Mouse (Mus musculus) CD4-positive helper T cell, adult 2 months (primary cell): Measurements from ENCODE around the gene Mbnl2.
"Not testable (repeated sequence)": the region's sequence is repeated elsewhere in the genome, so short reads cannot be mapped to it uniquely, and the experiment has no call there.

ENCODE experiments used
- DNase-seq: peaks from one replicate; pipeline ENCODE4 v3.0.0-alpha.2; 2012; ENCODE audit warnings: low read depth, missing footprints, low spot score

Gene Mbnl2

GRCm38 (mm10) chr14:120355742-120356440, 80.4 kb downstream of the Mbnl2 start:
- DNase-seq, result no peak

- no peak for DNase-seq
These were observed 82.0 kb downstream of the Mbnl2 start for GRCm38 (mm10) chr14:120357321-120358070.

GRCm38 (mm10) chr14:120359608-120360007, 84.1 kb downstream of the Mbnl2 start:
- not testable (repeated sequence) for DNase-seq

GRCm38 (mm10) chr14:120361121-120361520, 85.7 kb downstream of the Mbnl2 start:
- no peak for DNase-seq

- no peak for DNase-seq
These were observed 87.0 kb downstream of the Mbnl2 start for GRCm38 (mm10) chr14:120362409-120362992.

GRCm38 (mm10) chr14:120363090-120363818, 87.8 kb downstream of the Mbnl2 start:
- no peak for DNase-seq

GRCm38 (mm10) chr14:120365088-120365487, 89.6 kb downstream of the Mbnl2 start:
- DNase-seq, result no peak

- DNase-seq, result no peak
These were observed 91.5 kb downstream of the Mbnl2 start for GRCm38 (mm10) chr14:120366962-120367361.

- no peak for DNase-seq
These were observed 92.1 kb downstream of the Mbnl2 start for GRCm38 (mm10) chr14:120367589-120367988.

GRCm38 (mm10) chr14:120368456-120368855, 93.0 kb downstream of the Mbnl2 start:
- DNase-seq, result peak; percentile 37

- DNase-seq, result no peak
These were observed 93.5 kb downstream of the Mbnl2 start for GRCm38 (mm10) chr14:120368914-120369391.

- DNase-seq, result no peak
These were observed 94.6 kb downstream of the Mbnl2 start for GRCm38 (mm10) chr14:120370044-120370443.

GRCm38 (mm10) chr14:120370631-120371030, 95.2 kb downstream of the Mbnl2 start:
- DNase-seq, result no peak

GRCm38 (mm10) chr14:120371174-120371573, 95.7 kb downstream of the Mbnl2 start:
- no peak for DNase-seq

GRCm38 (mm10) chr14:120373026-120374024, 97.9 kb downstream of the Mbnl2 start:
- DNase-seq, result no peak

- DNase-seq, result no peak
These were observed 99.3 kb downstream of the Mbnl2 start for GRCm38 (mm10) chr14:120374786-120375185.

- DNase-seq, result no peak
These were observed 101.7 kb downstream of the Mbnl2 start for GRCm38 (mm10) chr14:120377192-120377591.

GRCm38 (mm10) chr14:120378002-120378401, 102.5 kb downstream of the Mbnl2 start:
- no peak for DNase-seq

GRCm38 (mm10) chr14:120379716-120380115, 104.2 kb downstream of the Mbnl2 start:
- DNase-seq, result no peak

GRCm38 (mm10) chr14:120381378-120382134, 106.1 kb downstream of the Mbnl2 start:
- DNase-seq, result no peak
